Mouse (Mus musculus): ENCODE measurements around the gene 3110009E18Rik.

- TF ChIP-seq CTCF (IDR thresholded peaks at IDR 0.05; ENCODE audit: borderline replicate concordance, insufficient read depth, low read depth, low read length) (no peak), POLR2A (IDR thresholded peaks at IDR 0.05; ENCODE audit: borderline replicate concordance, insufficient read depth, low read length) (no peak)
Observed at GRCm38 (mm10) chr1:120223613-120224012, 102.6 kb downstream of the 3110009E18Rik start.
